Mouse (Mus musculus) gastrocnemius, postnatal 10 days (tissue): Measurements from ENCODE around the gene Itgb5. TPM values are rescaled to one million over a fixed set of nuclear protein-coding genes. Genes with fewer than 3 reads are reported as not detected.
A peak's percentile ranks its signal among the peaks of the same experiment; 100 is the strongest.

Source experiments
- DNase-seq: peaks from one replicate; pipeline ENCODE4 v3.0.0; 2021; ENCODE audit warnings: mixed read lengths
- total RNA-seq, 2 experiments: library from RNA; stranded (reverse); gene quantifications; 2 replicates each; pipeline ENCODE4 v1.2.3; 2021

Itgb5 gene
- total RNA-seq, 2 experiments from 2014 or later: 34.1 to 40.8 TPM

GRCm38 (mm10) chr16:33939636-33940035 is 110.2 kb downstream of the Itgb5 start:
- DNase-seq: no peak

DNA sequence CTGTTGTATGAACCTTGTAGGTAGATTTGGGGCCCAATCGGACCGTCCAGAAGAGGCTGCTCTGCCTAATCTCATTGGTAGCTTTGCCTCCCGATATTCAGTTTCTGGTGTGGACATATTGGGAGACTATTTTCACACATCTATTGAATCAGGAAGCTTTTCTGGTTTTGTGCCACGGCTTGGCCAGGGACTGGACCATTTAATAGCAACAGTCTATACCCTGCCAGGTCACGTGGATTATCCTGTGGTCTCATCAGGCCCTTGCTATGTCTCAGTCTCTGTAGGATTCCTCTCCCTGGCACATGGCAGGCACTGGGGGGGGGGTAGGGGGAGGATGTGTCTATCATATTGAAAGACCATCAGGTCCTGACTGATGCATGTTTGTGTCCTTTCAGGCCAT is 110.6 kb downstream of the Itgb5 start:
- DNase-seq: no peak

DNA sequence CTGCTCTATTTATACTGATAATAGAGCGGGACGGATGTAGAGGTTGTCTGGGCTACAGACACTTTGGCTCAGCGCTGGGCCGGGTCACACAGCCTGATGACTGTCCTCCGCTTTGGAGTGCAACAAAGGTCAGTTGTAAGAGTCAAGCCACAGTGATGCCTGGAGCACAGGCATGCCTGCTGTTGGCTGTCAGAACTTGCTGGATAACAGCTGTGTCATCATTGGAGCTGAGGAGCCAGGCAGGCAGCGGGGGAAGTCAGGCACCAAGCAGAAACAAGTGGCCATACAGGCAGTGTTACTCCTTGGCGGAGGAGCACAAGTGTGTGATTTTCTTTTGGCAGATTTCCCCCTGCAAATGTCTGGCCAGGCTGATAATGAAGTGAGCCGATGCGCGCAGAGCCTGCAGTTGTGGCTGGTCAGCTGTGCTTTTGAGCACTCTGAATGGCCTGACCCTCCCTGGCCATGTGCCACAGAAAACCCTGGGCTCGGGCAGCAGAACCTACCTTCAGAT is 111.9 kb downstream of the Itgb5 start:
- peak; percentile 74 for DNase-seq

- DNase-seq: peak; percentile 68
Observed at GRCm38 (mm10) chr16:33942341-33942740, 112.9 kb downstream of the Itgb5 start.

DNA sequence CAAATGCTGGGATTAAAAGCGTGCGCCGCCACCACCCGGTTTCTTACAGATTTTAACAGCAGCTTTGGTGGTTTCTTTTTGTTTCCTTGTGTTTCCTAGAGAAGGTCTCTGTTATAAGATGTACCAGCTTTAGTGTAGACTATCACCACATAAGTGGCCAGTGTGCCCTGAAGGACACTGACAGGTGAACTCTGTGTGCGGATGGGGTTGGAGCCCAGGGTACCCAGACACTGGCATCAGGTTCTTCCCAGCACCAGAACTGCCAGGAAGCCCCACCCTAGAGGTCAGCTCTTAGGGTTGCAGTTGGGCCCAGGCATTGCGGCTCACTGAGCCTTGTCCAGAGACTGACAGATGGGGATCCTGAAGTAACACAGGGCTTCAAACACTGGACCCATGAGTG is 113.9 kb downstream of the Itgb5 start:
- no peak for DNase-seq

DNA sequence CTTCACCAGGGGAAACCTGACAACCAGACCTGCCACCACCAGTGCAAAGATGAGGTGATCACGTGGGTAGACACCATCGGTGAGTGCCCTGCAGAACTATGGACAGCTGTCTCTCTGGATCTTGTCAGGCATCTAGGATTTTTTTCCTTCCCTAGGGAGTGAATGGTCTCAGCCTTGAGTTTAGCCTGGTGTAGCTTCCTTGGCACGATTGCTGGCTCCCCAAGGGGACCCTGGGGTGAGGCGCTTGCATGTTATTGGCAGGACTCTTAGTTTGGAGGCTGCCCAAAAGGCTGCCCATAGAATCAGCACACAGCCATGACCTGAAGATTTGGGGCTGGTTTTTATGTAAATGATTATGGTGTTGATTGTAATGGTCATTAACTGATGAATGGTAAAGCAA is 114.7 kb downstream of the Itgb5 start:
- DNase-seq: no peak

DNA sequence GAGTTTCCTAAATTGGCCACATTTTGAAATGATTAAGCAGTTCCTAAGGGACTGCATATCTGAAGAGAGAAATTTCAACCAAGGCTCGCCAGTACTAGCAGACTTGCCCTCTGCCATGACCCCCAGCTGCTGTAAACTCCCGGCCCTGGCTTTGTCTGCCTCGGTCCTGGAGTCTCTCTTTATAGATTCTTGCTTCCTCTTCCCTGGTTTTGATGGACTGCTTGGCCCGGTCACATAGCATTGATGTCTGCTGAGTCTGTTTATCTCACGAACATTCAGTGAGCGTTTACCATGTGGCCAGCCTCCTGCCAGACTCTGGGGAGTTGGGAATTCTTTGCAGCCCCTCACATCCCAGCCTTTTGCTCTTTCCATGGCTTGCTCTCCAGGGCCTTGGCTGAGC is 115.3 kb downstream of the Itgb5 start:
- no peak for DNase-seq

- no peak for DNase-seq
Observed at GRCm38 (mm10) chr16:33946021-33946420, 116.6 kb downstream of the Itgb5 start.

GRCm38 (mm10) chr16:33947664-33948571 is 118.5 kb downstream of the Itgb5 start:
- DNase-seq: no peak

DNA sequence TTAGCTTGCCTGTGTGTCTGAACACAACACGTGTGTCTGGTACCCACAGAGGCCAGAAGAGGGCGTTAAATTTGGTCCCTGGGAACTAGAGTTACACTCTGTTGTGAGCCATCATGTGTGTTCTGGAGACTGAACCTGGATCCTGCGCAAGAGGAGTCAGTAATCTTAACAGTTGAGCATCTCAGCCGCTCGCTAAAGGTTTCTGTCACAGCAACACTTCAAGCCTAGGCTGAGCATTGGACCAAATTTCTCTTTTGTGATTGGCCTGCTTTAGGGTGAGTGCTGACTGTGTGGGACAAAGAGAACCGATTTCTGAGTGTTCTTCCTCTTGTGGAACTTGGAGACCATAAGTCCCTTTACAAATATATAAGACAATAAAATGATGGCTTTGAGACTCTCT is 120.9 kb downstream of the Itgb5 start:
- DNase-seq: no peak

- peak; percentile 87 for DNase-seq
Observed at GRCm38 (mm10) chr16:33950830-33951229, 121.4 kb downstream of the Itgb5 start.

DNA sequence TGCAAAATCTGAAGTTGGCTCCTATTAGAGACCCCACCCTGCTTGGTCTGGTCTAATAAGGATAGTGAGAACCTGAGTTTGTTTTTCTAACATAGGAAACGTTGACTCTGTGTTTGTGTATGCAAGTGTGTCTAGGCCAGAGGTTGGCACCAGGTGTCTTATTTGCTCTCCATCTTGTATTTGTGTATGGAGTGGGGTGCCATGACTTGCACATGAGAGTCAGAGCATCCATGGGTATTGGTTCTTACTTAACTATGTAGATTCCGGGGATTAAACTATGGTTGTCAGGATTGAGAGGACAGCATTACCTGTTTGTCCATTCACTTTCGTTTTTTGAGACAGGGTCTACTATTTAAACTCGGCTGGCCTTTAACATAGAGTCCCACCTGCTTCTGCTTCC is 123.5 kb downstream of the Itgb5 start:
- DNase-seq: no peak

DNA sequence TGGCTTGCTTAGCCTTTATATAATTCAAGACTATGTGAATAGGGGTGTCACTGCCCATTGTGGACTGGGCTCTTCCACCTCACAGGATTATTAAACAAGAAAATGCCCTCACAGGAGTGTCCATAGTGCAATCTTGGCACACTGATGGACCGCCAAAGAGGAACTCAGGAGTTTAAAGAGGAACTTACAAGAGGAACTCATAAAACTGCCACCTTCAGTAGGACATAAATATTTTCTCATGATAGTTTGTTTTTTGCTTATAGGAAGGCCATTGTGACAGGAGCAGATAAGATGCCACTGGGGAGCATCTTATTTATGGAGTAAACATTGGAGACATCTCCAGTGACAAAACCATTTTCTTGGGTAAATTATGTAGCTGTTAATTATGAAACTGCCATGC is 125.3 kb downstream of the Itgb5 start:
- no peak for DNase-seq

GRCm38 (mm10) chr16:33963509-33963908 is 134.0 kb downstream of the Itgb5 start:
- no peak for DNase-seq

- DNase-seq: no peak
Observed at GRCm38 (mm10) chr16:33965878-33966537, 136.5 kb downstream of the Itgb5 start.

DNA sequence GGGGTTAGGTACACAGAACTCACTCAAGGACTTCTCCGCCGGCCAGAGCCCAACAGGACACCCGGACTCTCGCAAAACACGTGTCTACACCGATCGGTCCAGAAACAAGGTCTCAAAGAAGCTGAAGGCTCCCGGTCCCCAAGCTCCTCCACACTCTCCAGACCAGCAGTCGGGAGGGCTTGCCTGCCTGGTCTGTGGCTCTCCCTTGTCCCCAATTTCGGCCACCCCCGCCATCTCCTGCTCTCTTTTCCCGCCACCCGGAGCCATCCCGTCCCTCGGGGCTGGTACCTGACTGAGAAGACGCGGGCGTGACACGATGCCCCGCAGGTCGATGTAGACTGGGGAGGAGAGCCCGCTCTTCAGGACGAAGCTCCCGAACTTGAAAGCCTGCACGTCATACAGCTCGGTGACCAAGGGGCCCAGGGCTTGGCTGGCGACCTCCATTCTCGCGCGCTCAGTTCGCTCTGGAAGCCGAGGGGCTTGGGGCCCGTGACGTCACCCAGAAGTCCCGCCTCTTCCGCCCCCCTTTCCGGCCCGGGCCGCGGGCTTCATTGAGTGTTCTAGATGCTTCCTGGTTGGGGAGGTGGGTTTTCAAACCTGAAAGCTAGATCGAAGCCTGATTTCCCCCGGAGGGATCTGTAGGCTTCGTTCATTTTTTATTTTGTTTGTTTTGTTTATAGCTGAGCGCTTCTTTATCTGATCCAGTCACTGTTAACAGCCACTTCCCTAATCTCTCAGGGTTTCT is 137.2 kb downstream of the Itgb5 start, which contains the start of gene Umps:
TSS of gene Umps (minus strand) at position 501 of the 745 bp plus-strand sequence.
- peak; percentile 79 for DNase-seq

GRCm38 (mm10) chr16:33967283-33967640 is 137.8 kb downstream of the Itgb5 start:
- no peak for DNase-seq

GRCm38 (mm10) chr16:33979855-33980254 is 150.4 kb downstream of the Itgb5 start:
- DNase-seq: no peak

DNA sequence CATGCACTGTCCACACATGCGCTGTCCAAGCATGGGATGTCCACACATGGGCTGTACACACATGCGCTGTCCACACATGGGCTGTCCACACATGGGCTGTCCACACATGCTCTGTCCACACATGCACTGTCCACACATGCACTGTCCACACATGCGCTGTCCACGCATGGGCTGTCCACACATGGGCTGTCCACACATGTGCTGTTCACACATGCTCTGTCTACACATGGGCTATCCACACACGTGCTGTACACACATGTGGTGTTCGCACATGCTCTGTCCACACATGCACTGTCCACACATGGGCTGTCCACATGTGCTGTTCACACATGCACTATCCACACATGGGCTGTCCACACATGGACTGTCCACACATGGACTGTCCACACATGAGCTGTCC is 154.2 kb downstream of the Itgb5 start:
- DNase-seq: no peak

DNA sequence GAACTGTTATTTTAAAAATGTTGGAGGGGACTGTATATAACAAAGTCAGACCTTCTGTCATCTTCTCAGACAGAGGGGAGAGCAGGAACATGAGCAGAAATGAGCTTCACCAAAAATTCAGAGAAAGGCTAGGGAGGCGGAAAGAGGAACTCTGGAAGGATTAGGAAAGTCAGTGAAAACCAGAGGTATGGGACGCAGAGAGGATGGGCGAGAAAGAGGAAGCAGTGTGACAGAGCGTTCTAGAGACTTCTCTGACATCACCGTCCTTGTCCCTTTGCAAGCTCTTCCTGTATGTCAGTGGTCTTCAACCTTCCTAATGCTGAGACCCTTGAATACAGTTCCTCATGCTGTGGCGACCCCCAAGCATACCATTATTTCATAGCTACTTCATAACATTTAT is 155.9 kb downstream of the Itgb5 start:
- DNase-seq: no peak

DNA sequence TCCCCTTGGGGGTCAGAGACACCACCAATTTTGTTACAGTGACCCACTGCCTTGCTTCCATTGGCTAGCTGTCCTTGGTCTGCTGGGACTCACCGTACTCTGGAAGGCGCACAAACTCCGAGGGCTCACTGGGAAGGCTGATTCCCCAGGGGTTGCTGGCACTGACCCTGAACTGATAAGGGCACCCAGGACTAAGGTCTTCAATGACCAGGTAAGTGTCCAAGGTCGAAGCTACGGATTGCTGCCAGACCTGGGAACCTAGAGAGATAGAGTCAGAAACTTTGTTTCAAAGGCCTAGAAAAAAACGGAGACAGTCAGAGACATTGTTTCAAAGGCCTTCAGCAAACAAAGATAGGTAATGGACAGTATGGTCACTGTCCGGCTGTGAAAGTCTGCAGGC is 157.5 kb downstream of the Itgb5 start:
- no peak for DNase-seq

DNA sequence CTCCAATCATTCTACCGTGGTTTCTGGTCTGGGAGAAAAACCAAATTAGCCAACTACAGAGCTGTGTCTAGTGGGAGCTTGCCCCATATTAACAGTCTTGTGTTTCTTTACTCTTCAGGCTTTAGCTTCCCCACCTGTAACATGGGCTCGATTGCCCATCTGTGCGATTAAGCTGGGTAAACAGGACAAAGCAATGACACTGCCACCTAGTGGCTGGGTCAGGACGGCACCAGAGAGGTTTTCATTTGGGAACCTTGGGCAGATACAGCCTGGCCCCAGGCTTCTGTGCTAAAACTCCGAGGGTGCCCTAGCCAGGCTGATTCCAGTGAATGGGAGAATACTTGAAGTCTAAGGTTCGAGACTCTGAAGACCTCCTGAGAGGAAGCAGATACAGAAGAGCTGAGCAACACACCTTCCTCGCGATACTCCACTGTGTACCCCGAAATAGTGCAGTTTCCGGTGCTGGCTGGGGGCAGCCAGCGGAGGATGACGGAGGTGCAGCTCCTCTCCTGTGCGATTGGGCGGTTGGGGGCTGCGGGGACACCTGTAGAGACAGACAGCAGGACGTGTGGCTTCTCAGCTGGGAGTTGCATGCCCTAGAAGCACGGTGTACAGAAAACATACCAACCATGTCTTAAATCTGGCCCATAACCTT is 159.0 kb downstream of the Itgb5 start:
- peak; percentile 46 for DNase-seq
